Mouse (Mus musculus) neural tube, embryonic 13.5 days (tissue): ENCODE measurements around the gene Hltf. TPM values are rescaled to one million over a fixed set of nuclear protein-coding genes. Genes with fewer than 3 reads are reported as not detected.
"Not testable (repeated sequence)": the region's sequence is repeated elsewhere in the genome, so short reads cannot be mapped to it uniquely, and the experiment has no call there.

Experiments
- ATAC-seq: fragments of 200-750 bp; cut with Nextera tagmentation; 2 replicates; pipeline ENCODE4 v1.8.0; 2017; ENCODE audit warnings: low read depth, mild to moderate bottlenecking, moderate TSS enrichment, moderate library complexity
- H3K27ac ChIP-seq: fragments of 300-500 bp; sonication (generic); replicated peaks from 2 replicates; pipeline ENCODE4 v1.5.1; 2015; ENCODE audit warnings: moderate library complexity, mild to moderate bottlenecking, inconsistent platforms
- H3K27me3 ChIP-seq: fragments of 300-500 bp; sonication (generic); 2 replicates; pipeline ENCODE4 v1.6.1; 2015; ENCODE audit warnings: mild to moderate bottlenecking, inconsistent platforms
- H3K36me3 ChIP-seq: fragments of 300-500 bp; sonication (generic); 2 replicates; pipeline ENCODE4 v1.6.1; 2015; ENCODE audit warnings: mild to moderate bottlenecking, inconsistent platforms
- H3K4me1 ChIP-seq: fragments of 300-500 bp; sonication (generic); replicated peaks from 2 replicates; pipeline ENCODE4 v1.6.1; 2015; ENCODE audit warnings: inconsistent platforms
- H3K4me2 ChIP-seq: fragments of 300-500 bp; sonication (generic); 2 replicates; pipeline ENCODE4 v1.6.1; 2015; ENCODE audit warnings: inconsistent platforms, mild to moderate bottlenecking, moderate library complexity
- H3K4me3 ChIP-seq: fragments of 300-500 bp; sonication (generic); 2 replicates; pipeline ENCODE4 v1.5.1; 2015; ENCODE audit warnings: mild to moderate bottlenecking, inconsistent platforms
- H3K9ac ChIP-seq: fragments of 300-500 bp; sonication (generic); 2 replicates; pipeline ENCODE4 v1.6.1; 2015; ENCODE audit warnings: moderate library complexity, mild to moderate bottlenecking, inconsistent platforms
- H3K9me3 ChIP-seq: fragments of 300-500 bp; sonication (generic); 2 replicates; pipeline ENCODE4 v1.6.1; 2016; ENCODE audit warnings: inconsistent platforms
- WGBS: fragments of 180-500 bp; shearing (Covaris S2); methylation state at CpG from one replicate; pipeline ENCODE4 v1.1.7; 2015; 5-methylcytosine and 5-hydroxymethylcytosine counted together
- polyA plus RNA-seq: library from polyadenylated mRNA; unstranded; fragments of >200 nt; fragmentation: Nextera tagmentation; extraction: Ambion mirVana; gene quantifications from 2 replicates; pipeline ENCODE4 v1.2.1, GENCODE M21; 2015

Gene Hltf
- polyA plus RNA-seq, 1 experiment from 2014 or later: 16.9 TPM

- Histone ChIP-seq H3K9ac (no peak overlapping the region), H3K9me3 (no peaks in the 10 kb centered on the region), H3K4me1 (no peaks in the 10 kb centered on the region), H3K4me2 (no peak overlapping the region), H3K27ac (no peak overlapping the region), H3K27me3 (no peaks in the 10 kb centered on the region), H3K4me3 (no peak overlapping the region), H3K36me3 (peaks cover 56% of the 10 kb centered on the region)
- WGBS: 94% methylated on average over 2 of the region's 2 CpGs
- ATAC-seq: no peak
Measured at GRCm38 (mm10) chr3:20111913-20112312, 54.3 kb downstream of the Hltf start.

GRCm38 (mm10) chr3:20119044-20119591, 61.5 kb downstream of the Hltf start:
- Histone ChIP-seq H3K36me3 (peaks cover 16% of the 10 kb centered on the region), H3K27ac (no peak overlapping the region), H3K4me3 (no peak overlapping the region), H3K4me1 (no peaks in the 10 kb centered on the region), H3K9me3 (no peaks in the 10 kb centered on the region), H3K9ac (no peak overlapping the region), H3K4me2 (no peak overlapping the region), H3K27me3 (no peaks in the 10 kb centered on the region)
- 91% methylated on average over 19 of the region's 19 CpGs for WGBS
- no peak for ATAC-seq

- ATAC-seq: no peak
- WGBS: 58% methylated on average over 4 of the region's 4 CpGs
- no peak overlapping the region for H3K27ac ChIP-seq
- no peaks in the 10 kb centered on the region for H3K27me3 ChIP-seq
- no peak overlapping the region for H3K4me3 ChIP-seq
- peaks cover 16% of the 10 kb centered on the region for H3K36me3 ChIP-seq
- no peak overlapping the region for H3K9ac ChIP-seq
- no peaks in the 10 kb centered on the region for H3K9me3 ChIP-seq
- no peak overlapping the region for H3K4me2 ChIP-seq
- H3K4me1 ChIP-seq: no peaks in the 10 kb centered on the region
Measured at GRCm38 (mm10) chr3:20119686-20120244, 62.2 kb downstream of the Hltf start.

GRCm38 (mm10) chr3:20121582-20121981, 64.0 kb downstream of the Hltf start:
- H3K27ac ChIP-seq, H3K4me2 ChIP-seq, ATAC-seq, H3K27me3 ChIP-seq, H3K9me3 ChIP-seq, H3K9ac ChIP-seq, H3K4me1 ChIP-seq, H3K4me3 ChIP-seq: not testable (repeated sequence)
- WGBS: 96% methylated on average over 5 of the region's 5 CpGs
- peaks cover 14% of the 10 kb centered on the region for H3K36me3 ChIP-seq

GRCm38 (mm10) chr3:20125604-20126003, 68.0 kb downstream of the Hltf start:
- no peaks in the 10 kb centered on the region for H3K27me3 ChIP-seq
- 0 out of 2 replicates have a peak, but pooled peaks cover 8% of the 10 kb centered on the region for H3K36me3 ChIP-seq
- H3K4me1 ChIP-seq: no peaks in the 10 kb centered on the region
- H3K9me3 ChIP-seq: no peaks in the 10 kb centered on the region
- 94% methylated on average over 5 of the region's 5 CpGs for WGBS
- ATAC-seq: no peak
- H3K4me3 ChIP-seq: no peak overlapping the region
- no peak overlapping the region for H3K9ac ChIP-seq
- H3K4me2 ChIP-seq: no peak overlapping the region
- no peak overlapping the region for H3K27ac ChIP-seq

GRCm38 (mm10) chr3:20127047-20127595, 69.5 kb downstream of the Hltf start:
- no peak overlapping the region for H3K4me2 ChIP-seq
- 0 out of 2 replicates have a peak, but pooled peaks cover 6% of the 10 kb centered on the region for H3K36me3 ChIP-seq
- no peaks in the 10 kb centered on the region for H3K9me3 ChIP-seq
- no peak overlapping the region for H3K4me3 ChIP-seq
- H3K27ac ChIP-seq: no peak overlapping the region
- no peaks in the 10 kb centered on the region for H3K27me3 ChIP-seq
- 65% methylated on average over 2 of the region's 2 CpGs for WGBS
- no peaks in the 10 kb centered on the region for H3K4me1 ChIP-seq
- no peak for ATAC-seq
- H3K9ac ChIP-seq: no peak overlapping the region

GRCm38 (mm10) chr3:20129491-20129890, 71.9 kb downstream of the Hltf start:
- Histone ChIP-seq H3K4me3 (no peak overlapping the region), H3K4me1 (no peaks in the 10 kb centered on the region), H3K27ac (no peak overlapping the region), H3K9ac (no peak overlapping the region), H3K4me2 (no peak overlapping the region), H3K27me3 (no peaks in the 10 kb centered on the region), H3K9me3 (no peaks in the 10 kb centered on the region), H3K36me3 (no peaks in the 10 kb centered on the region)
- 88% methylated on average over 5 of the region's 5 CpGs for WGBS
- no peak for ATAC-seq

GRCm38 (mm10) chr3:20130456-20131349, 73.1 kb downstream of the Hltf start:
- Histone ChIP-seq H3K36me3 (no peaks in the 10 kb centered on the region), H3K9me3 (no peaks in the 10 kb centered on the region), H3K9ac (no peak overlapping the region), H3K4me3 (no peak overlapping the region), H3K4me2 (no peak overlapping the region), H3K4me1 (no peaks in the 10 kb centered on the region), H3K27ac (no peak overlapping the region), H3K27me3 (no peaks in the 10 kb centered on the region)
- WGBS: 86% methylated on average over 8 of the region's 8 CpGs
- no peak for ATAC-seq

- Histone ChIP-seq H3K27ac (no peak overlapping the region), H3K4me3 (no peak overlapping the region), H3K9ac (no peak overlapping the region), H3K36me3 (no peaks in the 10 kb centered on the region), H3K27me3 (no peaks in the 10 kb centered on the region), H3K9me3 (no peaks in the 10 kb centered on the region), H3K4me2 (no peak overlapping the region), H3K4me1 (no peaks in the 10 kb centered on the region)
- 93% methylated on average over 2 of the region's 2 CpGs for WGBS
- no peak for ATAC-seq
Measured at GRCm38 (mm10) chr3:20131350-20131720, 73.7 kb downstream of the Hltf start.

GRCm38 (mm10) chr3:20132731-20133130, 75.1 kb downstream of the Hltf start:
- no peak overlapping the region for H3K9ac ChIP-seq
- no peak for ATAC-seq
- no peak overlapping the region for H3K27ac ChIP-seq
- no peak overlapping the region for H3K4me2 ChIP-seq
- H3K4me3 ChIP-seq: no peak overlapping the region
- WGBS: 94% methylated on average over 1 of the region's 1 CpGs
- no peaks in the 10 kb centered on the region for H3K4me1 ChIP-seq
- H3K9me3 ChIP-seq: no peaks in the 10 kb centered on the region
- H3K27me3 ChIP-seq: no peaks in the 10 kb centered on the region
- H3K36me3 ChIP-seq: no peaks in the 10 kb centered on the region

- Histone ChIP-seq H3K9ac (no peak overlapping the region), H3K27me3 (no peaks in the 10 kb centered on the region), H3K4me3 (no peak overlapping the region), H3K36me3 (no peaks in the 10 kb centered on the region), H3K4me2 (no peak overlapping the region), H3K4me1 (no peaks in the 10 kb centered on the region), H3K27ac (no peak overlapping the region), H3K9me3 (no peaks in the 10 kb centered on the region)
- 90% methylated on average over 1 of the region's 1 CpGs for WGBS
- ATAC-seq: no peak
Measured at GRCm38 (mm10) chr3:20133745-20134144, 76.1 kb downstream of the Hltf start.

- Histone ChIP-seq H3K4me3 (no peak overlapping the region), H3K4me2 (no peak overlapping the region), H3K9me3 (no peaks in the 10 kb centered on the region), H3K27ac (no peak overlapping the region), H3K27me3 (no peaks in the 10 kb centered on the region), H3K36me3 (no peaks in the 10 kb centered on the region), H3K9ac (no peak overlapping the region), H3K4me1 (no peaks in the 10 kb centered on the region)
- WGBS: 86% methylated on average over 3 of the region's 3 CpGs
- ATAC-seq: no peak
Measured at GRCm38 (mm10) chr3:20134545-20134944, 76.9 kb downstream of the Hltf start.
